Mouse (Mus musculus): ENCODE data around the gene Olfr1314. TPM values are rescaled to one million over a fixed set of nuclear protein-coding genes. Genes with fewer than 3 reads are reported as not detected.

Olfr1314 gene
- not detected for total RNA-seq (2021)

- no peak for DNase-seq
Observed at GRCm38 (mm10) chr2:112096681-112097080, at the start of gene Olfr1314. Gene Olfr1314, minus strand, starts transcription at chr2:112096781.

GRCm38 (mm10) chr2:112140029-112140428 is 43.4 kb upstream of the Olfr1314 start, which contains the start of gene Olfr1317:
Gene Olfr1317, plus strand, starts transcription at chr2:112140329.
- DNase-seq = no peak

GRCm38 (mm10) chr2:112134877-112135276 is 38.3 kb upstream of the Olfr1314 start, which contains the start of gene Olfr1316:
Gene Olfr1316, minus strand, starts transcription at chr2:112134977.
- no peak for DNase-seq

GRCm38 (mm10) chr2:112115340-112115739 is 18.8 kb upstream of the Olfr1314 start, which contains the start of gene Olfr1315-ps1:
Gene Olfr1315-ps1, minus strand, starts transcription at chr2:112115440.
- no peak for DNase-seq

- DNase-seq = no peak
Observed at GRCm38 (mm10) chr2:112077743-112078142, 18.8 kb downstream of the Olfr1314 start, which contains the start of gene Olfr1313. Gene Olfr1313, minus strand, starts transcription at chr2:112077843.

- DNase-seq = no peak
Observed at GRCm38 (mm10) chr2:112050138-112050537, 46.4 kb downstream of the Olfr1314 start, which contains the start of gene Olfr1312. Gene Olfr1312, minus strand, starts transcription at chr2:112050238.

Other genes with a start within 250 kb of the Olfr1314 start
- gene Olfr1305, start 219.6 kb downstream of the Olfr1314 start, total RNA-seq (2021) = not detected
- not detected for gene Olfr1306, start 180.5 kb downstream of the Olfr1314 start, total RNA-seq (2021)
- gene Olfr1307, start 147.3 kb downstream of the Olfr1314 start, total RNA-seq (2021) = under 1 TPM in 1 of 2 experiments, not detected in 1; 0.02 TPM
- not detected for gene Olfr1308, start 131.8 kb downstream of the Olfr1314 start, total RNA-seq (2021)
- gene Olfr1309, start 106.5 kb downstream of the Olfr1314 start, total RNA-seq (2021) = not detected
- gene Olfr1310, start 84.1 kb downstream of the Olfr1314 start, total RNA-seq (2021) = not detected
- not detected for gene Olfr1311, start 72.4 kb downstream of the Olfr1314 start, total RNA-seq (2021)
- not detected for gene Olfr1312, start 46.5 kb downstream of the Olfr1314 start, total RNA-seq (2021)
- not detected for gene Olfr1313, start 18.9 kb downstream of the Olfr1314 start, total RNA-seq (2021)
- not detected for gene Olfr1315-ps1, start 18.7 kb upstream of the Olfr1314 start, total RNA-seq (2021)
- not detected for gene Olfr1316, start 38.2 kb upstream of the Olfr1314 start, total RNA-seq (2021)
- gene Olfr1317, start 43.5 kb upstream of the Olfr1314 start, total RNA-seq (2021) = not detected
- not detected for gene Olfr1318, start 57.4 kb upstream of the Olfr1314 start, total RNA-seq (2021)
- gene Lpcat4, start 142.7 kb upstream of the Olfr1314 start, total RNA-seq (2021) = 1 to 10 TPM; 6.6 to 7.7 TPM
- not detected for gene Nutm1, start 162.5 kb upstream of the Olfr1314 start, total RNA-seq (2021)
- 10 to 100 TPM; 64.1 to 65.4 TPM for gene Nop10, start 165.1 kb upstream of the Olfr1314 start, total RNA-seq (2021)
- gene Slc12a6, start 169.0 kb upstream of the Olfr1314 start, total RNA-seq (2021) = 10 to 100 TPM; 35.5 to 36.5 TPM
- not detected for gene Gm21985, start 169.5 kb upstream of the Olfr1314 start, total RNA-seq (2021)